Mouse (Mus musculus): Measurements from ENCODE around the gene Spred3. TPM values are rescaled to one million over a fixed set of nuclear protein-coding genes. Genes with fewer than 3 reads are reported as not detected.
"Not testable (repeated sequence)": the region's sequence is repeated elsewhere in the genome, so short reads cannot be mapped to it uniquely, and the experiment has no call there.

Gene Spred3
- polyA plus RNA-seq, 1 experiment = 0.04 TPM

DNA sequence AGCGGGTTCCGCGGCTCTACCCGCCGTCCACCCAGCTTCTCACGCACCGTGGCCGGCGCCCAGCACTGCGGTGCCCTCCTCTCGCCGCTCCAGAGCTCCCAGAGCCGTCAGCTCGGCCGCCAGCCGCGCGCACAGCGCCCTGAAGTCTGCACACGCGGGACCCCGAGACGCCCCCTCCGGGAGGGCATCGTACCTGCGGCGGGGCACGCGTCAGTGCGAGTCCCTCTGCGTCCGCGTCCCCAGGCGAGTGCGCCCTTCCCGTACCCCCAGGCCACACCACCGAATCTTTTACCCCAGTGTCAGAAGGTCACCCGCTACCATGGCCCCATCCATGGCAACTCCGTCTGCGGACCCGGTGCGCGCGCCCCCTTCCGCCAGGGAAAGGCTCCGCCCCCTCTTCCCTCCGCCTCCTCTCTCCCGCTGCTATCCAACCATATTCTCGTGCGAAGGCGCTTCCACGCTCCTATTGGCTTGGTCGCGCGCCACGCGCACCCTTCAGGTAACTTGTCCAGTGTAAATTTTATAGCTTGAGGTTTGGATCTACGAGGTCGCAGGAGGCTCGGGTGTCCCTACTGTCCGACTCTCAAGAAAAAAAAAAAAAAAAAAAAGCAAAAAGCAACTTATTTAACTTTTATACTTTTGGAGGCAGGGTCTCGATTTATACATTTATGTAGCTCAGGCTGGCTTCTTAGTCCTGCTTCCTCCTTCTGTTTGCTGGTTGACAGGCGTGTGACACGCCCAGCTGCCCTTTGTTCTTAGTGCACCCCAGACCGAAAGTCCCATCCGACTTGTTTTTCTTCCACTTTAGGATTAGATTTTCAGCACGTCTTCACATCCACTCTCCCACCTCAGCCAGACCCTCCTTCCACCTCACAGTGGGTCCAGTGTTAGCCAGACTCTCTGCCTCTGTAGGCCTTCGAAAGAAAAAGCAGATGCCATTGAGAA, 14.1 kb downstream of the Spred3 start, which contains the start of gene Fam98c:
Gene Fam98c (minus strand): TSS at position 397 of the 945 bp plus-strand sequence.
- H3K27me3 ChIP-seq (ENCODE audit: control insufficient read depth) = peaks cover 19% of the 10 kb centered on the region
- peak within 1 kb of the TSS; percentile 75 for H3K4me3 ChIP-seq (replicated peaks)
- TF ChIP-seq TAL1 (IDR thresholded peaks at IDR 0.05; ENCODE audit: low read length) = no peak
- H3K4me1 ChIP-seq (ENCODE audit: control insufficient read depth) = peaks cover 18% of the 10 kb centered on the region
- peaks cover 6% of the 10 kb centered on the region for H3K9me3 ChIP-seq (ENCODE audit: control insufficient read depth, low read length)
- peaks cover 3% of the 10 kb centered on the region; the same call in 1 of the 2 replicates for H3K36me3 ChIP-seq (ENCODE audit: control insufficient read depth)

- TF ChIP-seq TAL1 (IDR thresholded peaks at IDR 0.05; ENCODE audit: low read length) = no peak
- no peak for TF ChIP-seq GATA1 (IDR thresholded peaks at IDR 0.05; ENCODE audit: low read length)
- Histone ChIP-seq H3K36me3 (ENCODE audit: control insufficient read depth) (peaks cover 3% of the 10 kb centered on the region; the same call in 1 of the 2 replicates), H3K9me3 (ENCODE audit: control insufficient read depth, low read length) (peaks cover 6% of the 10 kb centered on the region), H3K4me3 (replicated peaks) (peak overlapping the region; percentile 75), H3K4me1 (ENCODE audit: control insufficient read depth) (peaks cover 18% of the 10 kb centered on the region), H3K27me3 (ENCODE audit: control insufficient read depth) (peaks cover 19% of the 10 kb centered on the region)
Observed at GRCm38 (mm10) chr7:29155196-29155837, 14.9 kb downstream of the Spred3 start.

GRCm38 (mm10) chr7:29154018-29154720, 16.0 kb downstream of the Spred3 start:
- Histone ChIP-seq H3K4me3 (replicated peaks) (no peak overlapping the region), H3K4me1 (ENCODE audit: control insufficient read depth) (peaks cover 18% of the 10 kb centered on the region), H3K27me3 (ENCODE audit: control insufficient read depth) (peaks cover 16% of the 10 kb centered on the region), H3K36me3 (ENCODE audit: control insufficient read depth) (peaks cover 3% of the 10 kb centered on the region; the same call in 1 of the 2 replicates), H3K9me3 (ENCODE audit: control insufficient read depth, low read length) (peaks cover 6% of the 10 kb centered on the region)
- TF ChIP-seq TAL1 (IDR thresholded peaks at IDR 0.05; ENCODE audit: low read length) = no peak
- no peak for TF ChIP-seq GATA1 (IDR thresholded peaks at IDR 0.05; ENCODE audit: low read length)

- H3K9me3 ChIP-seq (ENCODE audit: control insufficient read depth, low read length) = peaks cover 6% of the 10 kb centered on the region
- no peak overlapping the region for H3K4me3 ChIP-seq (replicated peaks)
- no peak for TF ChIP-seq TAL1 (IDR thresholded peaks at IDR 0.05; ENCODE audit: low read length)
- TF ChIP-seq GATA1 (IDR thresholded peaks at IDR 0.05; ENCODE audit: low read length) = no peak
- H3K27me3 ChIP-seq (ENCODE audit: control insufficient read depth) = no peaks in the 10 kb centered on the region; the same call in none of the 2 replicates
- H3K4me1 ChIP-seq (ENCODE audit: control insufficient read depth) = peaks cover 16% of the 10 kb centered on the region
- peaks cover 3% of the 10 kb centered on the region; the same call in 1 of the 2 replicates for H3K36me3 ChIP-seq (ENCODE audit: control insufficient read depth)
Observed at GRCm38 (mm10) chr7:29151486-29151885, 18.7 kb downstream of the Spred3 start.

GRCm38 (mm10) chr7:29148771-29149170, 21.4 kb downstream of the Spred3 start:
- Histone ChIP-seq H3K4me1 (ENCODE audit: control insufficient read depth) (no peaks in the 10 kb centered on the region; the same call in 1 of the 2 replicates), H3K4me3 (replicated peaks) (no peak overlapping the region), H3K36me3 (ENCODE audit: control insufficient read depth) (no peaks in the 10 kb centered on the region), H3K27me3 (ENCODE audit: control insufficient read depth) (no peaks in the 10 kb centered on the region; the same call in none of the 2 replicates), H3K9me3 (ENCODE audit: control insufficient read depth, low read length) (no peaks in the 10 kb centered on the region; the same call in 1 of the 2 replicates)
- TF ChIP-seq TAL1 (IDR thresholded peaks at IDR 0.05; ENCODE audit: low read length) (no peak), GATA1 (IDR thresholded peaks at IDR 0.05; ENCODE audit: low read length) (no peak)

DNA sequence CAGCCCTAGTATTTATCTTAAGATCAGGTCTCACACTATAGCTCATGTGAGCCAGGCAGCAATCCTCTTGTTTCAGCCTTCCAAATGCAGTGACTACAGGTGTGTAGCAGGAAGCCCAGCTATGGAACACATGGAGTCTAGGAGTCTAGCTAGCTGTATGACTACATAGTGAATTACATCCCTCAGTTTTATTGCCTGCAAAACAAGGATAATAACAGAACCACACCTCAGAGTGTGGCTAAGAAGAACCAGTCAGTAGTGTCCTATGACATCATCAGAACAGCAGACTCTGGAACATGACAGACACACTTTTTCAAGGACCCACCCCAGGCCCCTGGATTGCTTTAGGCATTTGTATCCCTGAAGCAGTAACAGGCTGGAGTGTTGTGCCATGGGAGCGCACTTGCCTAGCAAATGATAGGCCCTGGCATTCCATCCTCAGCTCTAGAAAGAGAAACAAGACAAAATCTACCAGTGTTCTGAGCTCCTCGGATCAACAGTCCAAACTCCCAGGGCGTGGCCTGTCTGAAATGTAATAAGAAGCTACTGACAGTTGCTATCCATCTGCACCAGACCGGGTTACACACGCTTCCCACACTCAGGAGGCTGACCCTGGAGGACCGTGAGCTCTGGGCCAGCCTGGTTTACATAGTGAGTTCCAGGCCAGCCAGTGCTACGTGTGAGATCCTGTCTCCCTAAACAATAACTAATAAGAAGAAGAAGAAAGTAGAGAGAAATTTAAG, 23.4 kb downstream of the Spred3 start:
- Histone ChIP-seq H3K27me3 (ENCODE audit: control insufficient read depth) (no peaks in the 10 kb centered on the region; the same call in none of the 2 replicates), H3K4me1 (ENCODE audit: control insufficient read depth) (no peaks in the 10 kb centered on the region), H3K4me3 (replicated peaks) (no peak overlapping the region), H3K9me3 (ENCODE audit: control insufficient read depth, low read length) (no peaks in the 10 kb centered on the region), H3K36me3 (ENCODE audit: control insufficient read depth) (no peaks in the 10 kb centered on the region)
- TF ChIP-seq GATA1 (IDR thresholded peaks at IDR 0.05; ENCODE audit: low read length) = no peak
- no peak for TF ChIP-seq TAL1 (IDR thresholded peaks at IDR 0.05; ENCODE audit: low read length)

- H3K4me3 ChIP-seq (replicated peaks) = no peak overlapping the region
- H3K9me3 ChIP-seq (ENCODE audit: control insufficient read depth, low read length) = no peaks in the 10 kb centered on the region
- TF ChIP-seq TAL1 (IDR thresholded peaks at IDR 0.05; ENCODE audit: low read length) (no peak), GATA1 (IDR thresholded peaks at IDR 0.05; ENCODE audit: low read length) (no peak)
- H3K36me3 ChIP-seq (ENCODE audit: control insufficient read depth) = no peaks in the 10 kb centered on the region
- no peaks in the 10 kb centered on the region; the same call in 1 of the 2 replicates for H3K27me3 ChIP-seq (ENCODE audit: control insufficient read depth)
- no peaks in the 10 kb centered on the region for H3K4me1 ChIP-seq (ENCODE audit: control insufficient read depth)
Observed at GRCm38 (mm10) chr7:29144006-29144405, 26.2 kb downstream of the Spred3 start.

DNA sequence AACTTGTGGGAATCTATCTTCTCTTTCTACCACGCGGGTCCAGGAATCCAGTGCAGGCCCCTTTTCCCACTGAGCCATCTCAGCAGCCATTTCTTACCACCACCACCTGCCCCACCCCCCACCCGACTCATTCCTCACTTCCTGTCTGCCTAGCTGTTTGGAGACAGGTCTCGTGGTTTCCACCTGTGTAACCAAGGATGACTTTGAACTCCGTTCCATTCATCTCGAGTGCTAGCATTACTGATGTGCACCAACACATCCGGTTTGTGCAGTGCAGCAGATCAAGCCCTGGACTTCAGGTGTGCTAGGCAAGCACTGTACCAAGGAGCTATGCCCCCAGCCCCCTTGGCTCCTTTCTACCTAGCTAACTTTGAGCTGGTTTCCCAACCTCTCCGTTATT, 28.8 kb downstream of the Spred3 start:
- Histone ChIP-seq H3K36me3 (ENCODE audit: control insufficient read depth) (no peaks in the 10 kb centered on the region), H3K4me3 (replicated peaks) (no peak overlapping the region), H3K27me3 (ENCODE audit: control insufficient read depth) (peaks cover 5% of the 10 kb centered on the region), H3K9me3 (ENCODE audit: control insufficient read depth, low read length) (no peaks in the 10 kb centered on the region), H3K4me1 (ENCODE audit: control insufficient read depth) (no peaks in the 10 kb centered on the region)
- TF ChIP-seq TAL1 (IDR thresholded peaks at IDR 0.05; ENCODE audit: low read length) = no peak
- no peak for TF ChIP-seq GATA1 (IDR thresholded peaks at IDR 0.05; ENCODE audit: low read length)

DNA sequence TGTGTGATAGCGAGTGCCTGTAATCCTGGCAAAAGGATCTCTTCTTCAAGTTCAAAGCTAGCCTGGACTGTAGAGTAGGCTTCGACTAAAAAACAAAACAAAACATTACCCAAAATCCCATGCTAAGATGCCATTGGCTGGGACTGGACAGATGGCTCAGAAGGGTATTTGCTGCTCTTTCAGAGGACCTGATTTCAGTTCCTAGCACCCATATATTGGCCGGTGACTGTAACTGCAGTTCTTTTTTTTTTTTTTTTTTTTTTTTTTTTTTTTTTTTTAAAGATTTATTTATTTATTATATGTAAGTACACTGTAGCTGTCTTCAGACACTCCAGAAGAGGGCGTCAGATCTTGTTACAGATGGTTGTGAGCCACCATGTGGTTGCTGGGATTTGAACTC, 31.0 kb downstream of the Spred3 start:
- not testable (repeated sequence) for H3K36me3 ChIP-seq (ENCODE audit: control insufficient read depth); H3K9me3 ChIP-seq (ENCODE audit: control insufficient read depth, low read length); H3K4me1 ChIP-seq (ENCODE audit: control insufficient read depth); H3K4me3 ChIP-seq (replicated peaks)
- H3K27me3 ChIP-seq (ENCODE audit: control insufficient read depth) = peaks cover 16% of the 10 kb centered on the region
